8 mouse cellular contexts compared by ENCODE assay signal in genomic region chr10:39732266-39733100, GRCm38 (mm10). TPM values are rescaled to one million over a fixed set of nuclear protein-coding genes. Genes with fewer than 3 reads are reported as not detected.
A peak's percentile ranks its signal among the peaks of the same experiment; 100 is the strongest.
DNase-seq lines count a peak whose midpoint lies in the region; ATAC-seq and TF ChIP-seq lines count a peak whose summit lies in the region.

No protein-coding gene starts in this region.

- ATAC-seq in megakaryocyte progenitor cell, adult 5-6 weeks (replicated peaks; ENCODE audit: poor library complexity) = peak; percentile 52

- peak; percentile 90 for DNase-seq in ZHBTc4 (ENCODE audit: low read depth, low spot score)
- peak; percentile 32 to 69 for DNase-seq in gastrocnemius, adult 8-10 months (ENCODE audit: low spot score in 2 of 2)
- peak; percentile 90 for DNase-seq in induced T-regulatory cell, adult 2 months (ENCODE audit: low read depth)
- DNase-seq in left cerebral cortex, postnatal 10 days (ENCODE audit: extremely low spot score in 1 of 2, low spot score in 2 of 2) = peak; percentile 73 to 91
- DNase-seq in right cerebral cortex, postnatal 14 days = peak; percentile 81
- peak; percentile 45 to 73 for DNase-seq in urinary bladder, postnatal 36 days (ENCODE audit: low spot score in 2 of 2)

- peak overlapping the region; percentile 98 for H3K4me3 ChIP-seq in cortical plate, adult 2 months (ENCODE audit: insufficient read depth, low read length)

- peak; percentile 51; the same call in 1 of the 2 replicates for TF ChIP-seq POLR2A in cortical plate, adult 2 months (IDR thresholded peaks at IDR 0.05; ENCODE audit: extremely low read depth, insufficient read depth, low read length)

- intact Hi-C loops in left cerebral cortex, postnatal 10 days (cut with DNase I) = loop anchor here (5.0 to 10.0 kb wide), 5 partner anchors 100 to 558 kb away; no protein-coding TSS in a partner anchor

- no peaks in the 10 kb centered on the region for H3K4me1 ChIP-seq in cortical plate, adult 2 months (ENCODE audit: control insufficient read depth, insufficient read depth, low read length)

- H3K27ac ChIP-seq in cortical plate, adult 2 months (ENCODE audit: insufficient read depth, low read length) = peak overlapping the region; percentile 98

- 0 out of 2 replicates have a peak, but pooled peaks have one; percentile 1 for TF ChIP-seq CTCF in cortical plate, adult 2 months (IDR thresholded peaks at IDR 0.05; ENCODE audit: extremely low read depth, insufficient read depth, low read length)

RNA-seq across cellular contexts. Expression of gene Rev3l, which starts 0.6 kb away (rescaled TPM):
- polyA plus RNA-seq in cortical plate, adult 2 months (2012; rRNA removed) = 31.1 and 33.8 TPM in 2 replicates
- total RNA-seq in gastrocnemius, adult 8-10 months (2022) = 10 to 100 TPM; 18.1 to 27.9 (median 23.9) TPM
- total RNA-seq in left cerebral cortex, postnatal 10 days (2021) = 10 to 100 TPM; 70.6 to 71.0 TPM
- 35.6 and 40.7 TPM in 2 replicates for total RNA-seq in megakaryocyte progenitor cell, adult 5-6 weeks (2015)
- total RNA-seq in megakaryocyte progenitor cell, adult 5-6 weeks (2017) = 18.8 and 23.7 TPM in 2 replicates

Comparison
In these comparisons a context has a peak if more than half of its experiments do, and no peak if none do; other contexts are left out.
1. Peak in every context shown above with its lines: DNase-seq, ATAC-seq, H3K4me3 ChIP-seq and H3K27ac ChIP-seq.